Mouse (Mus musculus) gastrocnemius, postnatal 14 days (tissue): ENCODE data around the gene Pnpla8. TPM values are rescaled to one million over a fixed set of nuclear protein-coding genes. Genes with fewer than 3 reads are reported as not detected.
"Not testable (repeated sequence)": the region's sequence is repeated elsewhere in the genome, so short reads cannot be mapped to it uniquely, and the experiment has no call there.

ENCODE experiments used
- DNase-seq: peaks from one replicate; pipeline ENCODE4 v3.0.0; 2021; ENCODE audit warnings: mixed read lengths
- intact Hi-C: fragments of 180-260 bp; cut with DNase I; formaldehyde crosslinking; loops from one replicate; pipeline ENCODE4 v1.15.1; 2025; ENCODE audit warnings: low total_unique reads
- long read RNA-seq, 2 experiments: library from polyadenylated mRNA; stranded (forward); transcript quantifications; one replicate each; pipeline ENCODE4 v2.0.0; 2021
- total RNA-seq, 2 experiments: library from RNA; stranded (reverse); gene quantifications; 2 replicates each; pipeline ENCODE4 v1.2.3; 2021

Pnpla8 gene
- 10 to 100 TPM; 63.7 to 95.8 TPM for total RNA-seq
- long read RNA-seq, experiment 1, full-length matches to known transcripts, result 106 of 131 reads
- long read RNA-seq, experiment 1, partial matches to known transcripts, result 5 of 131 reads
- long read RNA-seq, experiment 1, other reads (novel, unspliced or antisense), result 20 of 131 reads
- long read RNA-seq, experiment 2, full-length matches to known transcripts, result 123 of 158 reads
- long read RNA-seq, experiment 2, partial matches to known transcripts, result 8 of 158 reads
- long read RNA-seq, experiment 2, other reads (novel, unspliced or antisense), result 27 of 158 reads

DNA sequence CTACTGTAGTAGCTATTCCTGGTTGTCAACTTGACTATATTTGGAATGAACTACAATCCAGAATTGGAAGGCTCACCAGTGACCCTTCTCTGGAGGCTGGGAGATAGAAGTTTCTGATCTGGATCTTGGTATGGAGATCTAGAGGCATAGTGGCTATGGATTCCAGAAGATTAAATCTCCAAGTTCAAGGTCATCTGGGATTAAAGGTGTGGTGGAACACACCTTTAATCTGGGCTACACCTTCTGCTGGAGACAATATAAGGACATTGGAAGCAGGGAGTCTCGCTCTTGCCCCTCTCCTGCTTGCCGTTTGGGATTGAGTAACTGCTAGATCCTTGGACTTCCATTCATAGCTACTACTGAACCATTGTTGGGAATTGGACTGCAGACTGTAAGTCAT, at the start of gene Pnpla8:
Gene Pnpla8 (plus strand): TSS at position 301 of the 400 bp plus-strand sequence.
- DNase-seq, intact Hi-C loops: not testable (repeated sequence)

DNA sequence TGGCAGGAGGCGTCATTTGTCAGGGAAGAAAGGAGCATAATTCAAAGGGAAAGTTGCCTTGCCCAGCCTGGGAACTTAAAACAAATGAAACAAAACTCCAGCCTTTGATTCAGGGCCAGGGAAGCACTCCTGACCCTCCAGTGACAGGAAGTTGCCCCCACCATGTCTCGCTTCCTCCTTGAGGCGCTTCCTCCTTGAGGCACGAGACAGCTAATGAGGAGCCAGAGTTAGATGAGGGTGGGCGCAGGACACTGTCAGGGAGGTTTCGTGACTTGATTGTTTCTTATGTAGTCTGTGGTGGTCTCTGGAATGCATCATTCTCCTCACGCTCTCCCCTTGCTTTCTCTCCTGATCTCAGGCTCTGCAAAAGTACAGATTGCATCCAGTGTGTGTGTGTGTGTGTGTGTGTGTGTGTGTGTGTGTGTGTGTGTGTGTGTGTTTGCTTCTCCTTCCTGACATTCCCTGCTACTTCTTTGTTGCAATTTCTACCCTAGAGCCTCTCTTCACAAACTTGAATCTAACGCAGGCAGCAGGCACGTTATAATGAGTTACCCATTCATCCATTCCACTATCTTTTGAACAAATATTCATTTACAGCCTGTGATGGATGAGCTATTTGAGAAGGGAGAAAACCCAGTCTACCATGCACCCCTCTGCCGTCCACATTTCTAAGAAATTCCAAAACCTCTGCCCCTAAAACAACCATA, 44.7 kb upstream of the Pnpla8 start:
- DNase-seq, result no peak
- intact Hi-C loops, result no loop called here

DNA sequence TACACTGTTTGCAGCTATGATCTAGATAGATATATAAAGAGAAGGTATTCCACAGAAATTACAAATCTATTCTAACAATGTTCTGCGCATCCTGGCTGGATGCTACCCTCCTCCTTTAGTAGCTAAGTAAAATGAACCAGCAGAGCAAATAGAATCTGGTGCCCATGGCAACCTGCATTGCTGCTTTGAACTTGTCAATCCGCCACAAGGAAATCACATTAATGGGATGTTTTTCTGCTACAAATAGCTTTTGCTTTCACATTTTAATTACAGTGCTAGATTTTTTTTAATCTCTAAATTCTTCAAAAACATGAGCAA, 44.2 kb upstream of the Pnpla8 start:
- DNase-seq, result no peak
- intact Hi-C loops, result no loop called here

DNA sequence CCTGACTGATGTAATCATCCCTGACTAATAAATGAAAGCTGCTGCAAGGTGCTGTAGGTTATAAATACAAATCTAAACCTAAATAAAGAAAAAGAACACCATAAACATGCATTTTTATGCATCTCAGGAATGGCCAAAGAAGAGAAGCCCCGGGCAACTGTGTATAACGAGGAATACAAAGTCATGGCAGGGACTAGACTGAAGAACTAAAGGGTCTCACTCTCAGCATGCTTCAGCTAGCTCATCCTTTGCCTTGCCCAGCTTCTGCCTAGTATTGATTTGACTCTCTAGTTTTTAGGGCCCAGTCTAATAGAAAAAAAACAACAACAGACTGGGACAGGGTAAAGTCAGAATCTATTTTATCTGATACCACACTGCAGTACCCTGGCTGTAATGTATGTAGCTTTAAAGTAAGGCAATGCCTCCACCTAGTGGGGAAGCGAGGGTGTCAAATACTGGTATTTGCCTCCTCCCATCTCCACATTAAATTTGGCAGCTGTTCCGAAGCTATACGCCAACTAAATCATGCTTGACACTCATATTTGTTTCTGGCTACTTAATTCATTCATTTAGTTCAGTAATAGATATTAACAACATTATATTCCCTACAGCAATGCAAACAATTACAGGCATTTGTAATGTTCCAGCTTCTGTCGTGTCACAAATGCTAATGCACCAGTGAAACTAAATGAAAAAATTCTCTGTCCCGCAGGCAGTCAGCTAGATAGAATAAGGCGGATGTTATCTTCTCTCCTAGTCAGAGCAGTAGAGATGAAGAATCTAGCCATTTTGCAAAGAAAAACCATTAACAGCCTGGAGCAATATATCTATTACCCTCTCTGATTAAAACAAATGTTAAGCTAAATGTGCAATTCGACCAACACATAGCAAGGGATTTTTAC, 39.8 kb upstream of the Pnpla8 start:
- intact Hi-C loops, result no loop called here
- DNase-seq, result no peak

DNA sequence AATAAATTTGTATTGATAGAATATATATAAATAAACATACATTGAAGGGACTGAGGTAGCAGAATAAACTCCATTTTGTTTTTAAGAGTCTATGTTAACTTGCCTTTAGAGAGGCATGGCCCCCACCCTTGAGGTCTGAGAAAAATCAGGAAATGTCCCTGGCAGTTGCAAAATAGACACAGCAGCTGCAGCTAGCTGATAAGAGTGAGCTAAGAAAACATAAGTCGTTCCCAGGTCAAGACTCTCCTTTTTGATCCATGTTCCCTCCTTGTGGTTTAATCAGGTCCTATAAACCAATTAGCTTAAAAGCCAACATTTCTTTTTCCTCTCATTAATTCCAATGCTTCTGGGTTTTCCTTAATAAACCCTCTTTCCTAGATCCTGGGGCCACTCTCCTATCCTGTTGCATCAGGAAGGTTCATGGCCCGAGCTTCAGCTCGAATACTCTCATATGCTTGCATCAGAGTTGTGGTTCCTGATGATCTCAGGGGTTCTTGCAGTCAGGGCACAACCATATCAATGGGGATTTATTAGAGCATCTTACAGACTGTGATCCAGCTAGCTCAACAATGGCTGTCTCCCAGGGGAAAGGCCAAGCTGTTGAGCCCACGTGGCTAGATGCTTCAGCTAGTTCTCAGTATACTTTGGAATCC, 23.2 kb upstream of the Pnpla8 start:
- intact Hi-C loops, result no loop called here
- DNase-seq, result no peak

DNA sequence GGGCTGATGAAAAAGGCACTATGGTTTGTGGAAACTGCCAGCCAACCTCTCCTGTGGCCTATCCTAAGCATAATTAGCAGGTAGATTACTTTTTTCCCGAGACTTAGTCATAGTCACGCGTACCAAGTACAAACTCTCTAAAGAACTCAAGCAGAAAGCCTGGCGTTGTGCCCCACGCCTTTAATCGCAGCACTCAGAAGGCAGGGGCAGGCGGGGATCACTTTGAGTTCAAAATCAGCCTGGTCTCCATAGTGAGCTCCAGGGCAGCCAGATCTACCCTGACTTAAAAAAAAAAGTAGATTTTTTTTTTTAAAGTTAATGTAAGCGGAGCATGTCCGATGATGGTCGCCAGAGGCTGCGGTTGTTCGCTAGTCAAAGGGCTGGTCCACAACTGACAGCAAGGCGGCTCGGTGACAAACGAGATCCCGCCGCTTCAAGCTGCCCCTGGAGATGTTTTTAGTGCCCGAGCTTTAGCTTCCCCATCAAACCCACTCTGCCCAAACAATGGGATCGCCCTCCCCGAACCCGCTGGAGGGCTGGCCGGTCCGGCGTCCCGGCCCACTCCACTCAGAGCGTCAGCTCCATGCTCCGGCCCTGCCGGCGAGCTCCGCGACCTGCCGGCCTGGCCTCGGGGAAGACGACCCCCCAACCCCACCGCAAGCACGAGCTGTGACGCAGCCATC, 11.9 kb upstream of the Pnpla8 start:
- DNase-seq, result peak; percentile 33
- intact Hi-C loops, result no loop called here

DNA sequence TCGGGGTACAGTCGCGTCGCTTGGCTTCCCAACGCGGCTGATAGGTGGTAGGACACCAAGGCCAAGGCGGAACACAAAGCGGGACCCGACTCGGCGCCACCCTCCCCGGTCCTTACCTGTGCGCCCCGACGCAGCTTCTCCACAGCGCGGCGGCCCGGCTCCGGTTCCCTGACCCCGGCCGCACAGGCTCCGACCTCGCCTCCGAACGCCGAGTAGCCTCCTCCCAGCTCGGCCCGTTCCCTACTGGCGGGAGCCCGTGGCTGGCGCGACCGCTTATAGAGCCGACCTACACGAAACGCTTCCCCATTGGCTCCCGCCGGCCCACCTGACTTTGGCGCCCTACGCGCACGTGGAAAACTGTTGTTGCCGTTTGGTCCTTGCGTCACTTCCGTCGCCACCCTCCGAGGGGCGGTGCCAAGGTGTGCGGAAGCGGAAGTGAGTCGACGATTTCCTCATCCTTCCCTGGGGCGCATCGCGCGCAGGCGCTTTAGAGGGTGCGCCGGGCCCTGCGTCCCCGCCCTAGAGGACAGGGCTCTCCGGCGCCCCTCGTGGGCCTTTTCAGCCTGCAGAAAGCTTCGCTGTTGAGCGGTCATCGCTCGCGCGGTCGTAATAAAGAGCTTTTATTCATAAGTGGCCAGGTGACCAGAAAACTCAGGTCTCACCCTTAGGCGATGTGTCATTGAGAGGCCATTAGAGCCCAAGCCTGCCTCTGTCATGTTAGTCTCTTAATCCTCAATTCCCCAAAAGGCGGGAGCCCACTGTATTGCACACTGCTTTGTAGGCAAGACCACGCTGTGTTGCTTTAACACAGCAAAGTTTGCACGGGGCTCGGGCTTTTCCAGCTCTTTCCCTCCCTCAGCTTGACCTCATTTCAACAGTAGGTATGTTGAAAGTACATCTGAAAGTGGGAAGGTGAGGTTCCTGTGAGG, 11.1 kb upstream of the Pnpla8 start, which contains the start of gene Dnajb9:
Gene Dnajb9 (minus strand): TSS at position 503 of the 929 bp plus-strand sequence.
- intact Hi-C loops, result loop anchor here (2.0 kb wide), 1 partner anchor 59 kb away; no protein-coding TSS in a partner anchor
- peak; percentile 100 for DNase-seq

DNA sequence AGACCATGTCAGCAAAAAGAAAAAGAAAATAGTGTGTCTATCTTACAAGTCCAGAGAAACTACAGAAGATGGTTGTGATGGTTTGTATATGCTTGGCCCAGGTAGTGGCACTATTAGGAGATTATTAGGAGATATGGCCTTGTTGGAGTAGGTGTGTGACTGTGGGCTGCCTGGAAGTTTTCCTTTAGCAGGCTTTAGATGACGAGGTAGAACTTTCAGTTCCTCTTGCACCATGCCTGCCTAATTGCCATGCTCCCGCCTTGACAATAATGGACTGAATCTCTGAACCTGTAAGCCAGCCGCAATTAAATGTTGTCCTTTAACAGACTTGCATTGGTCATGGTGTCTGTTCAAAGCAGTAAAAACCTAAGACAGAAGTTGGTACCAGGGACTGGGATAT, 9.6 kb upstream of the Pnpla8 start:
- no peak for DNase-seq
- intact Hi-C loops, result loop anchor here (2.0 kb wide), 1 partner anchor 57 kb away; no protein-coding TSS in a partner anchor

DNA sequence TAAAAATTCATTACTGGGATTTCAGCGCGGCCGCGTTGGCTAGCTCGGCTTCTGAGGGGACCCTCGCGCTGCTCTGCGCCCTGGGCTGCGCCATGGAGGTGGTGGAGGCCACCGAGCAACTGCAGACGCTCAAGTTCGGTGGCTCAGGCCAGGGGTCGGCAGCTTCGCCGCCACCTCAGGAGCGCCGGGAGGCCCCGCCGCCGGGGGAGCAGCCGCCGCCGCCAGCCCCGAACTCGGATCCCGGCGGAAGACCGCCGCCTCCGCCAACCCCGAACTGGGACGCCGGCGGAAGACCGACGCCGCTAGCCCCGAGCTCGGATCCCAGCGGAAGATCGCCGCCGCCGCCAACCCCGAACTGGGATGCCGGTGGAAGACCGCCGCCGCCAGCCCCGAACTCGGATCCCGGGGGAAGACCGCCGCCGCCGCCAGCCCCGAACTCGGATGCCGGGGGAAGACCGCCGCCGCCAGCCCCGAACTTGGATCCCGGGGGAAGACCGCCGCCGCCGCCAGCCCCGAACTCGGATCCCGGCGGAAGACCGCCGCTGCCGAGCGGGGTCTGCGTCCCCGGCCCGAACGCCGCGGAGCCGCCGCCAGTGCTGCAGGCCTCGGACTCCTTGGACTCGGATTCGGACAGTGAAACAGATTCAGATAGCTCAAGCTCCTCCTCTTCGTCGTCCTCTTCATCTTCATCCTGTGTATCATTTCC, 634 bp downstream of the Pnpla8 start:
- peak; percentile 23 for DNase-seq
- intact Hi-C loops, result no loop called here

DNA sequence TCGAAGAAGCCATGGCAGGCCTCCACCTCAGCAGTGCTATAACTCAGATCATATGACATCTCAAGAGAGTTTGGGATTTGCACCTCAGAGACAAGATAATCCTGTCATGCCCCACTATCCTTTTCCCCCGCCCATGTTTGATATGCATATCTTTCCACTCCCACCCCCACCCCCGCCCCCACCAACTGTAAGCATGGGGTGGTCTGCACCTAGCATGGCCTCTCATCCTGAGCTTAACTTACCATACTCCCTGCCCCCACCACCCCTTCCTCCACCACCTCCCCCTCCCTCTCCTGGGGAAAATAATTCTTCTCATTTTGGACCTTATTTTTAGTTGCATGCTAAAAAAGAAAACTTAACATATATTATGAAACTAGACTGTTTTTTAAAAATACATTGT, 1.9 kb downstream of the Pnpla8 start:
- no peak for DNase-seq
- intact Hi-C loops, result no loop called here

DNA sequence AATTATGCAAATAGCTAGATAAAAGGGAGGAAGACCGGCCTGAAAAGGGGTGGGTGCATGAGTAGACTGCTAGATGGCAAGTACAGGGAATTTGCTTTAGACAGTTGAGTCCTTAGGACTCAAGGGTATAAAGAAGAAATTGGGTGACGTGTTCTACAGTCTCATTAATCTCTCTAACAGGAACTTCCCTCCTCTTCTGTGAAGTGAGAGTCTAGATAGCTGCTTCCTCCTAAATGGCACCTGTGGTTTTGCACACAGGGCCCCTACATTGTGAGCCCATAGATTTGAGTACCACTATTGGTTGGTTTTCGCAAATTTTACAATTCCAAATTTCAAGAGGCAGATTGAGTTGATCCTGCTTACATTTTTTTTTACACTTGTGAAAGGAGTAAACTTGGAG, 3.5 kb downstream of the Pnpla8 start:
- DNase-seq, result no peak
- intact Hi-C loops, result no loop called here

DNA sequence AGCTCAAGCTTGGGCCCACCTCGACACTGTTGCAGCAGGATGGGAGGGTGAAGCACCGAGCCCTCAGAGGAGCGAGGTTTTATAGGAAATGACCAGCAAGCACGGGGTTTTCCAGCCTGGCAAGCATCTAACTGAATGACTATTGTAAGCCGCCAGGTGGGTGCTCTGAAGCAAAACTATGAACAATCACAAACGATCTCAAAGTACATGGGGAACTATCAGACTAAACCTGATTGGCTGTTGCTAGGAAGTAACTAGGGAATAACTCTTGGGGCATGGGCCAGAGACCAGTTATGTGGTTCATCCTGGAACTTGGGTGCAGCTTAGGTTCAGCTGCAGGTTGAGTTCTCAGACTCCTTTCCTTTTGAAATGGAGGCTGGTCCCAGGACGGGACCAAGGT, 19.9 kb downstream of the Pnpla8 start:
- intact Hi-C loops, result no loop called here
- DNase-seq, result no peak

DNA sequence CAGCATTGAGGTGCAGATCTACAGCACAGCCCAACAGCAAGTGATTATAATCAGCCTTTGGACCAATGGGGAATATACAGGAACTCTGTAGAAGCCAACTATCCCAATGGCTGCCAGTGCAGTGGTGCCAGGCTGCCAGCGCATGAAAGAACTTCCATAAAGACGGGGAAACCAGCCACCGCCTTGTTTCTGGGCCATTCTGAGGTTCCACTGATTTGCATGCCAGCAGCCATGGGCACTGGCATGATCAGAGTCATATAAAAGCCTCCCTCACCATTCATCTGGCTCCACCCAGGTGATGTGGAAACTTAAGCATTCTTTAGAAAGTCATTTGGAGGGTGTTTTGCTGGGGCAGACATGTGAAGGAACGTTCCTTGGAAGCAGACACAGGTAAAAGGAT, 21.2 kb downstream of the Pnpla8 start:
- DNase-seq, result no peak
- intact Hi-C loops, result no loop called here

DNA sequence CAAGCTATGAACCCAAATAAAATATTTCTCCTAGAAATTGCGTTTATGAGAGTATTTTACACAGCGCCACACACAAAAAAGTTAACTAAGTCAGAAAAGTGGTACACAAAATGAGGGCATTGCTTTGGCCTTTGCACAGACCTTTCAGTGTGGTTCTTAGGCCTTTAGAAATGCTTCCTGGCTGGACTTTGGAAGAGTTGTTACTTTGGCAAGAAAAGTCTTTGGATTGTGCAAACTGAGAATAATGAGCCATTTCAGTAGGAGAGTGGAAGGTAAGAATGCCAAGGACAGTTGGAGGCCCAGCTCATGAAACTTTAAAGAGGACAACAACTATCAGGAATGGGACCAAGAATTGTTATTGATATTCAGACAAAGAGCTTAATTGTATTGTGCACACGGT, 24.6 kb downstream of the Pnpla8 start:
- intact Hi-C loops, result no loop called here
- no peak for DNase-seq

DNA sequence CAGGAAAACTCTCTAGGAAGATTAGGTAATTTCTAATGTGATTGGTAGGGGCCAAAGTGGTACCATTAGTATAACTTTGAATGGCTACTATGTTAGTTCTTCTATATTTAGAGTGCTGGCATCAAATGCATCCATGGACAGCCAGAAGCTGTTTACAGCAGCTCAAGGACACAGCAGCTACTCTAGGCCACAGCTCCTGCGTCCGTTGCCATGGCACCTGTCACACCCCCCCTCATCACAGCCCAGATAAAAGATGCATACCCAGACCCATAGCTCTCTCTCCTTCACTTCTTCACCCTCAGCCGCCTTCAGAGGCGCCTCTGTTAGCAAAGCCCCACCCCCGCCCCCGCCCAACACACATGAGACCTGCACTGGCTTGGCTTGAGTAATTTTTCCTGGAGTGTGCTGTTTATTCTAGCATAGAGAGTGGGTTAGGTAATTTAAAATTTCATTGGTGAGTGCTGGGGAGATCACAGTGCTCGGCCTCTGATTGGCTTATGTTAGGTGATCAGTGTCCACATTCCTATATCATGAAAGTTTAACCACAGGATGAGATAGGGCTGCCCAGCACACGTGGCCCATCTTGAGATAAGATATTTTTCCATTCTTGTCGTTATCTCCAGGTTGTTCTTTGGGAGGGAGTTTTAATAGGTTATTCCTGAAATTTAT, 27.3 kb downstream of the Pnpla8 start:
- DNase-seq, result no peak
- intact Hi-C loops, result no loop called here

DNA sequence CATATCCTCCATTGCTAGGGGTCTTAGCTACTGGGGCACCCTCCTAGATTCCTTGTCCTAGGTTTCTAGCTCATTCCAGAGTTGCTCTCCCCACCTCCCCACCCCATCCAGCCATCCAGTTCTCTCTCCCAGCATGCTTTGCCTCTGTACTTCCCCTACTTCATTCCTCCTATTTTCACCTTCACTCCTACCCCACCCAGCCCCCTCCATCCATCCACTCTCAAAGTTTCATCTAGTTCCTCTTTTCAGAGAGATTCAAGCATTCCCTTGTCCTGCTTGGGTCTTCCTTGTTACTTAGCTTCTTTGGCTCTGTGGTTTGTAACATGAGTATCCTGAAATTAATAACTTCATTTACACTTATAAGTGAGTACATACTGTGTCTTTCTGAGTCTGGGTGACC, 41.4 kb downstream of the Pnpla8 start:
- DNase-seq, result no peak
- intact Hi-C loops, result no loop called here

DNA sequence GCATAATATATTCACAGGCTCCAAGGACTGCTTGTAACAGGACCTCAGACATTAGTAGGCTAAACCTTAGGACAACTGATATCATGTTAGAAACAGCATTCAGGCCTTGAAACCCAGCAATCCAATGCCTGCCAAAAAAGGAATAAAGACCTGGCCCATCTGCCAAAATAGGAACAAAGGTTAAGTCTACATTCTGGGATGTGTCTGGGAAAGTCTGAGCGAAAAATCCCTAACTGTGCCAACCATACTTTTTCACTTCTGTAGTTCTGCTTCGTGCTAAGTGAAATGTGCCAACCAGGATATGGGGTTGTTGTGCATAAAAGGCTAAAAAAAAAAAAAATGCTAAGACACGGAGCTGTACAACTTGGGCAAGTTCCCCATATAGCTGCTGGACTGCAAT, 44.5 kb downstream of the Pnpla8 start:
- no peak for DNase-seq
- intact Hi-C loops, result no loop called here
